Mouse (Mus musculus) G1E (cell line): ENCODE results near the gene Recql5.

Source experiments
- CTCF ChIP-seq: IDR thresholded peaks from 2 replicates; pipeline ENCODE4 v1.5.1; 2012; ENCODE audit warnings: low read depth, low read length, inconsistent platforms, mixed read lengths
- GATA1 ChIP-seq: IDR thresholded peaks from 2 replicates; pipeline ENCODE4 v1.6.1; 2012; ENCODE audit warnings: borderline replicate concordance, low read length, inconsistent platforms, mixed read lengths
- POLR2AphosphoS5 ChIP-seq: IDR thresholded peaks from 2 replicates; pipeline ENCODE4 v1.6.1; 2012; ENCODE audit warnings: low read depth, low read length, inconsistent platforms; ENCODE audit not compliant: insufficient replicate concordance
- TAL1 ChIP-seq: conservative IDR thresholded peaks from 2 replicates; pipeline ENCODE4 v1.6.1; 2012; ENCODE audit warnings: low read depth, low read length, inconsistent platforms, mixed read lengths

GRCm38 (mm10) chr11:115886446-115886845 lies 46.8 kb downstream of the Recql5 start:
- TF ChIP-seq CTCF (no peak), TAL1 (no peak), GATA1 (no peak), POLR2AphosphoS5 (no peak)
